Mouse (Mus musculus): ENCODE data around the gene Tsen54.
A peak's percentile ranks its signal among the peaks of the same experiment; 100 is the strongest.
"Not testable (repeated sequence)": the region's sequence is repeated elsewhere in the genome, so short reads cannot be mapped to it uniquely, and the experiment has no call there.

Gene Tsen54

DNA sequence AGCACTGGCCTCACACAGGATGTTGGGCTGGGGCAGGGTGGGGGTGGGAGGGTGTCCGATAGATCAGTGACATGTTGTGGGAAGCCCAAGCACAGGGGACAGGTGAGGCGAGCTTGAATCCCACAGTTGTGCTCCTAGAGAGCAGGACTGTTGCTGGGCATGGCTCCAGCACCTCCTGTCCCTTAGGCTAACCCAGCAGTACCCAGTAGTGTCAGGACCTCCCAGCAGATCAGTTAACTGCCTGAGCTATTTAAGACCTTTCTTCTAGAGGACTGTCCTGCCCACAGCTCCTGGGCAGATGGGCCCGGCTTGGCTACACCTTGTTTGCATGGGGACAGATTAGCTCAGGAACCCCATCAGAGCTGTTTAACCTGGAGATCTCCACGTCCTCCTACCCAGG is 14.5 kb downstream of the Tsen54 start:
- DNase-seq (ENCODE audit: low read depth, low spot score) = no peak

DNA sequence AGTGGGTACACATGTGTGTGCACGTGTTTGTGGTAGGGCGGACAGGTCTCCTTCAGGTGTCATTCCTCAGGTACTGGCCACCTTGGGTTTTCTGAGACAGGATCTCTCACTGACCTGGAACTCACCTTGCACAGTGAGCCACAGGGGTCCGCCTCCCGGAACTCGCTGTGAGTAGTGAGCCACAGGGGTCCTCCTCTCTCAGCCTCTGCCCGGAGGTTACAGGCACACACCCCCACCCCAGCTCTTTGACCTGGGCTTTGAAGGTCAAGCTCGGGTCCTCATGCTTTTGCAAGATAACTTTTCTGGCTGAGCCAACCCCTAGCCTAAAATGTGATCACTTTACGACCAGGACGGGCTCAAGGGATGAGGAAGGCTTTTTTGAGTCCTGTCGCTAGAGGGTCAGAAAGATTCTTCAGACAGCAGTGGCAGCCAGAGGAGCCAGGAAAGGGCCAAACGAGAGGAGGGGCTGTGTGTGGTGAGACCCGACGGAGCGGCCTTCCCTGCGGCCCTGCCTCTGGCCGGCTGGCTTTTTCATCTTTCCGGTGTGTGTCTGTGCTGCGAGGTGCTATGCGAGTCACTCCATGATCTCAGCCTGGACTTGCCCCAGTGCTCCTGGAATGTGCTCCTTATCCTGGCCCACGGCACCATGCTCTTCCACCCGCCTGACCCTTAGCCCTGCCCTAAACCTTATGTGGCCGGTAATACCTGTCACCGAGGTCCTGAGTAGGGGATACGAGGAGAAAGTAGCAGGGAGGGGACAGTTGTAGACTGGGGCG is 16.2 kb downstream of the Tsen54 start:
- DNase-seq (ENCODE audit: low read depth, low spot score) = no peak

DNA sequence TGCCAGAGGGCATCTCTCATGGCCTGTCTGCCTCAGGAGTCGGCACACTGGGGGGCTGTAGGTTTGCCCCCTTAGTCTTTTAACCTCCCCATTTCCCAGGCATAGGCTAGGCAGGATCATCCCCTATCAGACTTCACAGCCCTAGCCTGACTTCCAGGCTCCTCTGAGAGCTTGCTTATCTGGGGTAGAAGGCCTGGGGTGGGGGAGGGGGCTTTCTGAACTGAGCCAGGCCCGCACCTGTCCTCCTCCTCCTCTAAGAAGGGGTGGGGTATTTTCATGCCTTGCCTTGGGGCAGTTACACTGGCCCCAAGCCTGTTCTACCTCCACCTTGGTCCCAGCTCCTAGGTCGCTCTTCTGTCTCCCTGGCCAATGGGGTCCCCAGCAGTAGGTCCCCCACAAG is 17.0 kb downstream of the Tsen54 start:
- no peak for DNase-seq (ENCODE audit: low read depth, low spot score)

DNA sequence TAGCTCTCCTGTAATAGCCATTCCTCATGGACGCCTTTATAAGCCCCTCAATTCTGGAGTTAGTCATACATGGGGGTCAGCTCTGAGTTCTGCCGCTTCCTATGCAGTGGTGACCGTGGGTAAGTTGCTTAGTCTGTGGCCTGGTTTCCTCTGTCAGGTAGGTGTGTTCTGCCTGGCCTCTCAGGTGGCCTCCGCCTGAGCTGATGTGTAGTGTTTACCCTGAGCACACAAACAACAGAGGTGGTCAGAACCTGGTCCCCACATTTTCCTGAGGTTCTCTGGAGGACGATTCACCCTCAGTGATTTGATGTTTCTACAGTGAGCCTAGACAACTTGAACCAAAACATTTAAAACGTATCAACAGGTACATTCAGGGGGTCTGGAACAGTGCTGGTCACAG is 17.5 kb downstream of the Tsen54 start:
- no peak for DNase-seq (ENCODE audit: low read depth, low spot score)

DNA sequence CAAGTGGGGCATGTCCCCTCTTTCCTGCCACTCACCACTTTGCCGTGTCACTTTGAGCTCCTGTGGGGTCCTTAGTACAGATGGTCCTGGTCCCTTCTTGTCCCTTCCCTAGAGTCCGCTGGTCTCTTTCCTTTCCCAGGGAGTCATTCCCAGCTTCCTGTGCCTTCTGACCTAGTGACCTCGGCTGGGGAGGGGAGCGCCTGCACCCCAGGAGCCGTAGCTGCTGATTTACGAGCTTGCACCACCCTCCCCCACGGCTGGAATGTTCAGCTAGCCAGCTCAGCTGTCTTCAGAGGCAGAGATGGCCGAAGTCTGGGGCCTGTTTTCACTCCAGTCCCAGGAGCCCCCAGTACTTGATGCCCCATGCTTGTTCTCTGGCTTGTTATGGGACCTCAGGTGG is 18.0 kb downstream of the Tsen54 start:
- no peak for DNase-seq (ENCODE audit: low read depth, low spot score)

DNA sequence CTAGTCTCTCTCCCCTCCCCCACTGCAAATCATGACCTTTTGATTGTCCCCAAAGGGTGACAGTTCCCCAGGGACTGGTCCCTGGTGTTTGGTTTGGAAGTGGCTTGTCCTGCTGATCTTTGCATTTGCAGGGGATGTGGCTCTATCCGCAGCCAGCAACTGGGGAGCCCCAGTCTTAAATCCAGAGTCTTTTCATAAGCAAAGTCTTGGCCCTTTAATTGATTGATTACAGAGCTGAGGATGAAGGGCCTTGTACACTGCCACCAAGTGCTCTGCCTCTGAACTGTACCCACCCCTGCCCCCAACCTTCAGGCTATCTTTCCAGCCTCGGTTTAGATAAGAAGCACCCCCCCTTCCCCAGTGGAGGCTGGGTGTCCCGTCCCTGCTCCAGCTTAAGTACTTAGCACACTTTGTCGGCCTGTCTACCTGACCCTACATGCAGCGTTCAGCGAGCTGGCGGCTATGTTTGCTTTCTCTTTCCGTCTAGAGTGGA is 18.5 kb downstream of the Tsen54 start:
- no peak for DNase-seq (ENCODE audit: low read depth, low spot score)

DNA sequence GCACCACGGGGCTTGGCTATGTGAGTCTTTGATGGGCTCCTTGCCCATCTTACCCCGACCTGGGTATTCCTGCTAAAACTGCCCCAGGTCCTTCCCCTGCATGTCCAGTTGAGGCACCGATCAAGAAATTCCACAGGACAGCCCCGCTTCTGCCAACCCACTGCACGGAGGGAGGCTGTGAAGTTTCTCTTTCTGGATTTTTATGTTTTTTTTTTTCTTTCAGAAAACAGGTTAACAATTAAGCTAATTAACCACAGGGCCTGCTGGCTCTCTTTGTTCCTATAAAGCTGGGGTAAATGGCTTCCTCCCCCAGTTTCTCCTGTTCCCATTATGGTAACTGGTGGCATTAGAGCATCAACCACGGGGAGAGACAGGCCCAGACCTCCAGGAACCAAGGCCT is 19.5 kb downstream of the Tsen54 start:
- DNase-seq (ENCODE audit: low read depth, low spot score) = no peak

DNA sequence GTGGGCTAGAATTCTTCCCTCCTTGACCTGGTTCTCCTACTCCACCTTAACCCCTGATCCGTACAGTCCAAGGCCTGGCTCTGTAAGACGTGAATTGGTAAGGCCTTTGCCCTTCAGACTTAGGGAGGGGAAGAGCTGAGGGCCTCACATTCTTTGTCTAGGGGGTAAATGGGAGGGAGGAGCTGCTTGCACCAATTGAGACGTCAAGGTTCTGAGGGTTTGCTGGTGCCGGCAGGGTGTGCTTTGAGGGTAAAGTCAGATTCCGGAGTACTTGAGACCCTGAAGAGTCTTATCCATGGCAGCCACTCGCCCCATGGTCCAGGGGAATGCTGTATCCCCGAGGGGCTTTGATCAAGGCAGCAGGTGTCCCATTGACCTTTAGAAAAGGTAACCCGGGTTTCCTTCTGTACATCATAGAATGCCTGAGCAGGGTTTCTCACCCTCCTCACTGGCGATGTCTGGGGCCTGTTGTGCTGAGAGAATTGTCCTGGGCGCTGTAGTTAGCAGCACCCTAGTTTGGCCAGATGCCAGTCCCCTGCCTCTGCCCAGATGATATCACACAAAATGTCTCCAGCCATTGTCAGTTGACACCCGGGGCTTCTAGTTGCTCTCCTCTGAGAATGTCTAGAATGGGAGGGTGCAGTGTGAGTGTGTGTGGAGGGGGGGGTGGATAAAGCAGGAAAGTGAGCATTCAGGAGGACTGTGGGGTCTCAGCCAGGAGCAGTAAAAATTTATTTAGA is 22.3 kb downstream of the Tsen54 start:
- DNase-seq (ENCODE audit: low read depth, low spot score) = no peak

DNA sequence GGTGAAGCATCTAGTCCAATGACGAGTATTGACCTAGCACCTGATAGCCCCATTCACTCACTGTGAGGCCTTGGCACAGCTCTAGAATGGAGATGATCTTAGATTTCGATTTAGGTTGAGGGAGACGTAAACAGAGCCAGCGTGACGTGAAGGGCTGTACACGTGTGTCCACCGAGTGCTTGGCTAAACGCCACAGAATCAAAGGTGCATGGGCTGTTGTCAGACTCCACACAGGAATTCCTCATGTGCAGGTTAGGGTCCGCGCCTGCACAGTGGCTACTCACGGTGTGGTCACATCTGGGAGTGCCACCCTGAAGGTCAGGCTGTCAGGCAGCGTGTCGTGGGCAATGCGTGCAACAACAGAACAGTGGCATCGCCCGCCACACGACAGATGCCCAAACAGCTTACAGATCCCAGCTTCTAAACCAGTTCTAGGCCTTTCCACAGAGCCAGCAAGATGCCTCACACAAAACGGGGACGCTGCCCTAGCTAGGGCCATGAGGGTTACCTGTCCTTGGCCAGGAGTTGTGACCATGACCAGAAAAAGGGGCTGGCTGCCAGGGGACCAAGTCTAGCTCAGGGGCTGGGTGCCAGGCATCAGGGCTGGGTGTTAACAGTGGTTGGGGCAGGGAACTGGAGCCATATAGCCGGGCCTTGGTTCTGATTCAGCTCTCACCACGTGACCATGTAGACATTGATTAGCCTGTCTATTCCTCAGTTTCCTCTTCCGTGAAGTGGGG is 23.3 kb downstream of the Tsen54 start:
- DNase-seq (ENCODE audit: low read depth, low spot score) = no peak

DNA sequence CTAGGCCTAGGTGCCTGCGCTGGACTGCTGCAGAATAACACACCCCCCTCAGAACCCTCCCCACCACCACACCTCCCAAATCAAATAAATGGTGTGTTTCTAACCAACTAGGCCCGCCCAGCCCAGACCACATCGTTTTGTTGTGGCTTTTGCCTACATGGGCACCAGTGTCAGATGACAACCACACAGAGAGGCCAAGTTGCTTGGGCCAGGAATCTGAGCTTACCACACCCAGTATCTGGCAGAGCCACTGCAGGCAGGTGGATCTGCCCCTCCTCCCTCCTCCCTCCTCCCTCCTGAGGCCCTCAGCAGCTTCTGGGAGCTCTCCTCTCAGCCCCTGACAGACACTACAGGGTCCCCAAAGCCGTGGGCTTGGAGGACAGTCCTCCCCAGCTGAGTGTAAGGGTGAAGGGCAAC is 24.4 kb downstream of the Tsen54 start:
- no peak for DNase-seq (ENCODE audit: low read depth, low spot score)

DNA sequence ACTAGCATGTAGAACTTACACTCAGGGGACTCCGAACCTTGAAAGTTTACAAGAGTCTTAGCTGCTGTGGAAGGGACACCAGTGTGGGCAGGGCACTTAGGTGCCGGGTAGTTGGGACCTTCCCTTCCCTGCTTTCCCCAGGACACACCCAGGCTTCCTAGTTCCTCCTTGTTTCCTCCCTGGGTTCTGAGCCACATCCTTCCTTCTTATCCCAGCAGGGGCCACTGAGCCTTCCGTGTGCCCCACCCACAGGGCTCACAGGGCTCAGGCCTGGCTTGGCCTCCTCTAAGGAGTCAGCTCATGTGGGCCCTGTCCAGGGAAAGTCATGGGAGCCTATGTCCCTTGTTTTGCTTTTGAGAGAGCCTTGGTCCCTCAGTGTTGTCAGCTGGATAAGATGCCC is 25.2 kb downstream of the Tsen54 start:
- DNase-seq (ENCODE audit: low read depth, low spot score) = no peak

DNA sequence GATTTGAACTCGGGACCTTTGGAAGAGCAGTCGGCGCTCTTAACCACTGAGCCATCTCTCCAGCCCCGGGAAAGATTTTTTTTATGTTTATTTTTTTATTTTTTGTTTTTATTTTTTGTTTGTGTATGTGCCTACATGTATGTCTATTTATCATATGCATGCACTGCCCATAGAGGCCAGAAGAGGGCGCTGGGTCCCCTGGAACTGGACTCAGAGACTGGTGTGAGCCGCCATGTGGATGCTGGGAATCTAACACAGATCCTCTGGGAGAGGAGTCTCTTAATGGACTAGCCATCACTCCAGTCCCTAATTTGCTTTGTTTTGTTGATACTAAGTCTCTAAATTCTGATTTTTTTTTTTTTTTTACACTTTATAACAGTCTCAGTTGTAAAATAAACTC is 26.5 kb downstream of the Tsen54 start:
- no peak for DNase-seq (ENCODE audit: low read depth, low spot score)

DNA sequence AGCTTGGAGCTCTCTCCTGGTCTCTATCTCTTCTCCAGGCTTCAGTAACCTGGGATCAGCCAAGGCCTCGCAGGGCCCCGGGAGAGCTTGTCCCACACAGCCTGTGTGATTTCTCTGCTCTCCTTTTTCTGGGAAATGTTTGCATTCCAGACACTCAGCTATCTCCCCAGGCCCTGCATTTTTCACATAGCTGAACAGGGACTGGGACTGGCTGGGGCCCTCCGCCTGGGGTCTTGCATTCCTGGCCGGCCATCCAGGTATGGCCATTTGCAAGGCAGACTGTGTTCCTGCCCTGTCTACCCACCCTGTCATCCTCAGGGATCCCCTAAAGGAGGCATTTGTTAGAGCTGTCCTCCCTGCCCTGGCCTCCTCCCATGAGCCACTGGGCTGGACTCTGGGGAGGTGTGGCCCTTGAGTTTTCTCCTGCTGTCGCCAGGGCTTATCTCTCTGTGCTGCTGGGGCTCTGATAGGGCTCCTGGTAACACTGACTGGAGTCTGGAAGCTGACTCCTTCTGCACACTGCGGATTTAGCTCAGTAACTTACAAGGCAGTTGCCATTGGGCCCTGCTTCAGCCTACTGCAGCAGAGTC is 27.5 kb downstream of the Tsen54 start:
- DNase-seq (ENCODE audit: low read depth, low spot score) = peak; percentile 68

DNA sequence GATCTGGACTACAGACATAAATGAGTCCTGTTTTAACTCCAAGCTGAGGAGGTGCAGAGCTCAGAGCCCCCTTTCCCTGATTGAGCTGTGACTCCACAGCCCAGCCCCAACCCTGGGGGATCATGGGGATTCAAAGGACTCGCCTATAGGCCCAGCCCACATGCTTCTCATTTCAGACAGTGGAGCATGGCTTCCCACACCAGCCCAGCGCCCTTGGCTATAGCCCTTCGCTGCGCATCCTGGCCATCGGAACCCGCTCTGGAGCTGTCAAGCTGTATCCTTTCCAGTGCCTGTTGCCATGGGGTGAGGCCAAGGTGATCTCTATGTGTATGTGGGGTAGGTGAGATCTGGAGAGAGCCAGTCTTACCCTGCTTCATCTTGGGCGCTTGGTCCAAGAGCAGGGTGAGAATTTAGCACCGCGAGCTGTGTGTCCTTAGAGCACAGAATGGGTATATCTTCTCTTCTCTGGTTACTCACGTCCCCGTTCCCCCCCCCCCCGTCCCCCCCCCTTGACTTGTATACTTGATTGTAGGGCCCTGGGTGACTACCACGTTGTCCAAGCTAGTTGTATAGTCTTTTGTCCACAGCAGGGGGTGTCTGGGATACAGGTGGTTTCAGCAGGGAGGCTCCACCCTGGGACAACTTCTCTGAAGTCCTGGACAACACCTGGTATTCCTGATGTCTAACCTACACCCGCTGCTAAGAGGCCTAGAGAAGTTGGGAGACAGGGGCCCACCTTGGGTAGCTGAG is 28.8 kb downstream of the Tsen54 start:
- DNase-seq (ENCODE audit: low read depth, low spot score) = no peak

DNA sequence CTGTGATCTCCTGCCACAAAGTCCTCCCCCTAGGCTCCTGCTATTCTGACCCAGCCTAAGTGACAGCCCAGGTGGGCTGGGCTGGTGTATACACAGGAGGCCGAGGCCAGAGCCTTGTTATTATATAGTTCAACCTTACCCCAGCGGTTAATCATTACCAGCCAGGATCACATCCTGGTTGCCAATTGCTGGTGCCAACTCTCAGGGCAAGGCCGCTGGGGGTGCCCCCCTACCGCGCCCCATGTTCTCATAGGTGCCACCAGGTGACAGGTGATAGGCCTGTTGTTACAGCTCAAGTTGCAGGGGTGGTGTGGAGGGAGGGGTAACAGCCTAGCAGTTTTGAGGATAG is 29.3 kb downstream of the Tsen54 start:
- no peak for DNase-seq (ENCODE audit: low read depth, low spot score)

DNA sequence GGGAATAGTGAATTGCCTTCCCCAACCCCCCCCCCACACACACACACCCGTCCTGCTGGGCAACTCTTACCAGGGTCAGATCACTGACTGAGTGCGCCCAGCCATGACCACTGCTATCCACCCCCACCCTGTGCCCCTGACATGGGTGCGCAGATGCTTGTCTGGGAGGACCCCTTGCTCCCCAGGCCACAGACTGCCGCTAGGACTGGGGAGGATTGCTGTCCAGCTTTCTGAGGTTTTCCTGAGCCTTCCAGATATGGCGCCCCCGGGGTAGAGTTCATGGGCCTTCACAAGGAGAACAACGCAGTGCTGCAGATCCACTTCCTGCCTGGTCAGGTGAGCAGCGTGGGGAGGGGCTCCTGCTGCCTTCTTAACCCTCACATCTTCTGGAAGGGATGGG is 29.7 kb downstream of the Tsen54 start:
- DNase-seq (ENCODE audit: low read depth, low spot score) = no peak

DNA sequence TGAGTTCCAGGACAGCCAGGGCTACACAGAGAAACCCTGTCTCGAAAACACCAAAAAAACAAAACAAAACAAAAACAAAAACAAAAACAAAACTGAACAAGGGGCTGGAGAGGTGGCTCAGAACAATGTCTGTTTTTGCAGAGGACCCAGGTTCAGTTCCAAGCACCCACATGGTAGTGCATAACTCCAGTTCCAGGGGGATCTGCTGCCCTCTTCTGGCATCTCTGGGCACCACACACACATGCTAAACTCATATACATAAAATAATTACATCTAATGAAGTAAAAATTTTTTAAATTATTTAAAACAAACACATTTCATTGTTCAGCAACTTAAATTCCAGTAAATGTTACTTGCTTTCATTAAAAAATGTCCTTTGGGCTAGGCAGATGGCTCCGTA is 31.3 kb downstream of the Tsen54 start:
- no peak for DNase-seq (ENCODE audit: low read depth, low spot score)

DNA sequence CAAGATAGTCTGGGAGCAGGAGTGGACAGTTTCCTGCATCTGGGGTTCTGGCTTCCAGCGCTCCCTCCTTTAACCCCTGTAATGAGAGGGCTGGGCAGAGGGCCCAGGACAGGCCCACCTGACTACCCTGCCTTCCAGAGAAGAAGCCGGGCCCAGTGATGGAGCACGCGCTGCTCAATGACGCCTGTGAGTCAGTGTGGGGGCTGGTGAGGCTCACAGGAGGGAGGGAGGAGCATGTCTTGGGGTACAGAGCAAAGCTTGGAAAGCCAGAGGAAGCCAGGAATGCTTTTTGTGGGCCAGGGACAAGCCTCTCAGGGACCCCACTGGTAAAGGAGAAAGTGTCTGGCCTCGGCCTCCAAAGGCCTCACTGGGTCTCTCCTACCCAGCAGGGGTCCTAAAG is 40.1 kb downstream of the Tsen54 start:
- no peak for DNase-seq (ENCODE audit: low read depth, low spot score)

DNA sequence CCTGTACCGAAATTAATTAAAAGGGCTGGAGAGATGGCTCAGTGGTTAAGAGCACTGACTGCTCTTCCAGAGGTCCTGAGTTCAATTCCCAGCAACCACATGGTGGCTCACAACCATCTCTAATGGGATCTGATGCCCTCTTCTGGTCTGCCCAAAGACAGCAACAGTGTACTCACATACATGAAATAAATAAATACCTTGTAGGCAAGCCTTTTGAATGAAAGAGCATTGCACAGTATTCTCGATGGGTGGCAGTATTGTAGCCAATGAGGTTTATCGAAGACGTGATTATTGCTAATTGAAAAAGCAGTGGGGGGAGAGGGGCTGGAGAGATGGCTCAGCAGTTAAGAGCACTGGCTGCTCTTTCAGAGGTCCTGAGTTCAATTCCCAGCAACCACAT is 42.6 kb downstream of the Tsen54 start:
- DNase-seq (ENCODE audit: low read depth, low spot score) = not testable (repeated sequence)

DNA sequence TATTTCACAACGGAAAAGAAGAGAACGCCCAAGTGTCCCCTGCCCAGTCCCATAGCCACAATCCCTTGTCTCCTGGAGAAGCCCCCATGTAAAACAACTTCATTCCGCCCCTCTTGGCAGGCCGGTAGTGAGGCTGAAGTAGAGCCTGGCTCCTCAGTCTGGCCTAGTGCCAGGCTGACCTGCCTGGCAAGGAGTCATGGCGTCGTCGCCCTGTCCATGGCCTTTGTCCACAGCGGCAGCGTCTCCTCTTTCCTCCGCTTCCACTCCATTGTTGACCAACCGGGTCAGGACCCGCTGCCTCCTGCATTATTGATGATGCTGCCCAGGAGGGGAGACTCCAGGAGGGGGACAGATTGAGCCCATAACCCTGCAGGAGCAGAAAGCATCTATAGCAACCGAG is 43.4 kb downstream of the Tsen54 start:
- DNase-seq (ENCODE audit: low read depth, low spot score) = no peak

DNA sequence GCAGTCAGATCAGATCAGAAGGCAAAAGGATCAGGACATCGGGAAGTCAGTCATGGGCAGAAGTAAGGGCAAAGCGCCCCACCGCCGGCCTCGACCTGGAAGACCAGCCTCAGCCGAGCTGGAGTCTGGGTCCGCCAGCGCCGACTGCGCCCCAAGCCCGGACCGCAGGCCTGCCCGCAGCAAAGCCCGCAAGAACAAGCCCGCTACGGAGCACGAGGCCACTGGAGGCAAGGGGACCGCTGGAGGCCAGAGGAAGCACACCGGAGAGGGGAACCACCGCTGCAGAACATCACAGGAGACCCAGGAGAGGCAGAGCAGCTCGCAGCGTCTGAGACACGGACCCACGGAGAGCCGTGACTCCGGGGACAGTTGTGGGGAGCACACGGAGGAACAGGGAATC is 43.8 kb downstream of the Tsen54 start, which contains the start of gene Myo15b:
Gene Myo15b (plus strand): TSS at position 53 of the 400 bp plus-strand sequence.
- no peak for DNase-seq (ENCODE audit: low read depth, low spot score)
